Mouse (Mus musculus) lung, postnatal 36 days (tissue): Measurements from ENCODE around the gene Itih4.

Source experiments
- DNase-seq: peaks from one replicate; pipeline ENCODE4 v3.0.0; 2022; ENCODE audit warnings: mixed read lengths

Itih4 gene

GRCm38 (mm10) chr14:30943860-30944674 is 57.8 kb downstream of the Itih4 start:
- peak; percentile 92 for DNase-seq

GRCm38 (mm10) chr14:30944745-30945144 is 58.5 kb downstream of the Itih4 start:
- DNase-seq: no peak

- DNase-seq: no peak
Measured at GRCm38 (mm10) chr14:30949986-30950385, 63.7 kb downstream of the Itih4 start.

- peak; percentile 97 for DNase-seq
Measured at GRCm38 (mm10) chr14:30951154-30951825, 65.0 kb downstream of the Itih4 start, which contains the start of gene Nek4. TSS of gene Nek4 (plus strand) at chr14:30951377.
